ENCODE assay signal across 11 mouse cellular contexts in genomic region chr13:51411696-51412430, GRCm38 (mm10). TPM values are rescaled to one million over a fixed set of nuclear protein-coding genes. Genes with fewer than 3 reads are reported as not detected.
A peak's percentile ranks its signal among the peaks of the same experiment; 100 is the strongest.
DNase-seq lines count a peak whose midpoint lies in the region; ATAC-seq lines count a peak whose summit lies in the region.
"Had no signal": no experiment of that assay in that cellular context is flagged by ENCODE, and none has a peak within 500 bp of the region (broad histone marks: within the 10 kb centered on the region; RNA-seq: fewer than 3 reads in every experiment).

No protein-coding gene starts in this region.

- peak overlapping the region; percentile 35 for H3K4me2 ChIP-seq in neural tube, embryonic 11.5 days (ENCODE audit: low read depth)
- peak overlapping the region; percentile 61 for H3K4me2 ChIP-seq in intestine, embryonic 14.5 days (ENCODE audit: low read length)

- H3K27ac ChIP-seq in heart, embryonic 10.5 days: 0 out of 2 replicates have a peak overlapping the region, but pooled peaks have one; percentile 31
- H3K27ac ChIP-seq in neural tube, embryonic 11.5 days (ENCODE audit: low read depth, low read length): no peak overlapping the region
- peak overlapping the region; percentile 69 for H3K27ac ChIP-seq in intestine, embryonic 14.5 days (ENCODE audit: low read depth)

- DNase-seq in heart, embryonic 10.5 days (ENCODE audit: low spot score): no peak
- DNase-seq in heart, postnatal 36 days: no peak
- no peak for DNase-seq in neural tube, embryonic 11.5 days (ENCODE audit: low spot score)
- no peak for DNase-seq in neural tube, embryonic 10.5 days (ENCODE audit: extremely low spot score, low spot score)
- DNase-seq in intestine, embryonic 14.5 days (ENCODE audit: low spot score): no peak
- DNase-seq in ovary, postnatal 36 days (ENCODE audit: low spot score): no peak
- no peak for DNase-seq in urinary bladder, postnatal 25 days (ENCODE audit: low spot score)
- DNase-seq: adrenal gland, adult 2 months; cerebellum, adult 9-11 months had no signal

- H3K4me1 ChIP-seq in heart, embryonic 10.5 days: peaks cover 48% of the 10 kb centered on the region
- H3K4me1 ChIP-seq in neural tube, embryonic 11.5 days (ENCODE audit: control insufficient read depth, insufficient read depth, low read length): peaks cover 5% of the 10 kb centered on the region
- peaks cover 21% of the 10 kb centered on the region; the same call in 1 of the 2 replicates for H3K4me1 ChIP-seq in intestine, embryonic 14.5 days (replicated peaks; ENCODE audit: control insufficient read depth, insufficient read depth, low read length)

- peaks cover 17% of the 10 kb centered on the region for H3K36me3 ChIP-seq in heart, embryonic 10.5 days
- H3K36me3 ChIP-seq in neural tube, embryonic 11.5 days (ENCODE audit: control insufficient read depth, insufficient read depth, low read length): 0 out of 2 replicates have a peak, but pooled peaks cover 4% of the 10 kb centered on the region
- peaks cover 27% of the 10 kb centered on the region for H3K36me3 ChIP-seq in intestine, embryonic 14.5 days (ENCODE audit: control insufficient read depth, insufficient read depth, low read length)

- no peak for ATAC-seq in neural tube, embryonic 11.5 days (ENCODE audit: insufficient read depth, low FRiP score, low TSS enrichment)
- no peak for ATAC-seq in intestine, embryonic 14.5 days (replicated peaks; ENCODE audit: low FRiP score, low TSS enrichment, low read depth)
- no peak for ATAC-seq in activated CD4-positive, CD25-positive, alpha-beta regulatory T cell, adult 4 months
- ATAC-seq: CD4-positive, CD25-positive, alpha-beta regulatory T cell, adult 4 months had no signal

- WGBS in heart, embryonic 10.5 days: 40% methylated on average over 12 of the region's 12 CpGs
- WGBS in neural tube, embryonic 11.5 days: 44% methylated on average over 12 of the region's 12 CpGs
- 20% methylated on average over 12 of the region's 12 CpGs for WGBS in intestine, embryonic 14.5 days

- peak overlapping the region; percentile 22; the same call in 1 of the 2 replicates for H3K4me3 ChIP-seq in heart, embryonic 10.5 days
- peak overlapping the region; percentile 14; the same call in 1 of the 2 replicates for H3K4me3 ChIP-seq in neural tube, embryonic 11.5 days (ENCODE audit: low read depth, low read length)
- H3K4me3 ChIP-seq in intestine, embryonic 14.5 days (ENCODE audit: low read depth, low read length): peak overlapping the region; percentile 68

- intact Hi-C loops in heart, postnatal 36 days (cut with DNase I): loop anchor here (5.0 kb wide), 1 partner anchor 135 kb away; no protein-coding TSS in a partner anchor

- no peak overlapping the region for H3K9ac ChIP-seq in neural tube, embryonic 11.5 days (ENCODE audit: low read length)
- peak overlapping the region; percentile 80 for H3K9ac ChIP-seq in intestine, embryonic 14.5 days (ENCODE audit: low read length)

- H3K9me3 ChIP-seq in heart, embryonic 10.5 days: peaks cover 10% of the 10 kb centered on the region
- no peaks in the 10 kb centered on the region for H3K9me3 ChIP-seq in neural tube, embryonic 11.5 days (ENCODE audit: control insufficient read depth, low read length)
- peaks cover 7% of the 10 kb centered on the region; the same call in 1 of the 2 replicates for H3K9me3 ChIP-seq in intestine, embryonic 14.5 days (ENCODE audit: control insufficient read depth, low read length)

- peaks cover 20% of the 10 kb centered on the region for H3K27me3 ChIP-seq in heart, embryonic 10.5 days (ENCODE audit: insufficient read depth, poor library complexity, severe bottlenecking)
- H3K27me3 ChIP-seq in neural tube, embryonic 11.5 days (ENCODE audit: control insufficient read depth, insufficient read depth, low read length): peaks cover 4% of the 10 kb centered on the region; the same call in 1 of the 2 replicates
- H3K27me3 ChIP-seq in intestine, embryonic 14.5 days (replicated peaks; ENCODE audit: control insufficient read depth, insufficient read depth, low read length): no peaks in the 10 kb centered on the region

RNA-seq across cellular contexts. Expression of gene S1pr3, which starts 3.4 kb away (rescaled TPM):
- polyA plus RNA-seq in heart, embryonic 10.5 days (2016; fragmentation: Nextera tagmentation; extraction: Ambion mirVana): 16.9 and 30.5 TPM in 2 replicates
- total RNA-seq in heart, postnatal 36 days (2021): 10 to 100 TPM; 12.6 to 13.8 TPM
- 52.2 and 55.8 TPM in 2 replicates for polyA plus RNA-seq in neural tube, embryonic 11.5 days (2014; fragmentation: Nextera tagmentation; extraction: Ambion mirVana)
- 71.8 and 78.6 TPM in 2 replicates for polyA plus RNA-seq in intestine, embryonic 14.5 days (2014; fragmentation: Nextera tagmentation; extraction: Ambion mirVana)
- under 1 TPM in 1 of 2 experiments, not detected in 1; 0.17 TPM for polyA plus RNA-seq in activated CD4-positive, CD25-positive, alpha-beta regulatory T cell, adult 4 months (2017; shearing (Covaris generic))
- polyA plus RNA-seq: CD4-positive, CD25-positive, alpha-beta regulatory T cell, adult 4 months had no signal

Comparison
In these comparisons a context has a peak if more than half of its experiments do, and no peak if none do; other contexts are left out.
1. H3K4me3 ChIP-seq: peak in every context shown above with its lines; median percentile 68 in intestine, embryonic 14.5 days; 22 in heart, embryonic 10.5 days; 14 in neural tube, embryonic 11.5 days.
2. RNA of gene S1pr3, which starts 3.4 kb away (polyA plus RNA-seq): 71.8 to 78.6 TPM in intestine, embryonic 14.5 days, 52.2 to 55.8 TPM in neural tube, embryonic 11.5 days and 16.9 to 30.5 TPM in heart, embryonic 10.5 days; 0.17 TPM in activated CD4-positive, CD25-positive, alpha-beta regulatory T cell, adult 4 months; every median in the first group is over 10 times any median in the second.